Mouse (Mus musculus) spleen, postnatal 10 days (tissue): Measurements from ENCODE around the gene Gpa33.
"Not testable (repeated sequence)": the region's sequence is repeated elsewhere in the genome, so short reads cannot be mapped to it uniquely, and the experiment has no call there.

ENCODE experiments used
- DNase-seq, 2 experiments: peaks; one replicate each; pipeline ENCODE4 v3.0.0; 2021 to 2022; ENCODE audit warnings: low spot score in 2 of 2

Gpa33 gene

GRCm38 (mm10) chr1:166135091-166135740 lies 5.2 kb downstream of the Gpa33 start:
- DNase-seq = no peak

GRCm38 (mm10) chr1:166137244-166137938 lies 7.4 kb downstream of the Gpa33 start:
- no peak for DNase-seq

GRCm38 (mm10) chr1:166138136-166138535 lies 8.1 kb downstream of the Gpa33 start:
- no peak for DNase-seq

- no peak for DNase-seq
Observed at GRCm38 (mm10) chr1:166139113-166139512, 9.1 kb downstream of the Gpa33 start.

GRCm38 (mm10) chr1:166139620-166140184 lies 9.7 kb downstream of the Gpa33 start:
- DNase-seq = no peak

- not testable (repeated sequence) for DNase-seq
Observed at GRCm38 (mm10) chr1:166141868-166142267, 11.8 kb downstream of the Gpa33 start.

GRCm38 (mm10) chr1:166142369-166142768 lies 12.3 kb downstream of the Gpa33 start:
- no peak for DNase-seq

- no peak for DNase-seq
Observed at GRCm38 (mm10) chr1:166146626-166147025, 16.6 kb downstream of the Gpa33 start.

- DNase-seq = no peak
Observed at GRCm38 (mm10) chr1:166147657-166148056, 17.6 kb downstream of the Gpa33 start.

- DNase-seq = no peak
Observed at GRCm38 (mm10) chr1:166149441-166149840, 19.4 kb downstream of the Gpa33 start.

- DNase-seq = no peak
Observed at GRCm38 (mm10) chr1:166150035-166150434, 20.0 kb downstream of the Gpa33 start.

GRCm38 (mm10) chr1:166151341-166151740 lies 21.3 kb downstream of the Gpa33 start:
- no peak for DNase-seq

- DNase-seq = no peak
Observed at GRCm38 (mm10) chr1:166152034-166152433, 22.0 kb downstream of the Gpa33 start.

- peak; percentile 83 to 92 for DNase-seq
Observed at GRCm38 (mm10) chr1:166153351-166154120, 23.5 kb downstream of the Gpa33 start.

GRCm38 (mm10) chr1:166154162-166155112 lies 24.4 kb downstream of the Gpa33 start:
- peak; percentile 71 to 85 for DNase-seq

- DNase-seq = no peak
Observed at GRCm38 (mm10) chr1:166155113-166155494, 25.1 kb downstream of the Gpa33 start.

- DNase-seq = no peak
Observed at GRCm38 (mm10) chr1:166157712-166158111, 27.7 kb downstream of the Gpa33 start.

- no peak for DNase-seq
Observed at GRCm38 (mm10) chr1:166158664-166159063, 28.6 kb downstream of the Gpa33 start.

GRCm38 (mm10) chr1:166160111-166160510 lies 30.1 kb downstream of the Gpa33 start:
- no peak for DNase-seq

GRCm38 (mm10) chr1:166160569-166161445 lies 30.8 kb downstream of the Gpa33 start:
- DNase-seq = peak; percentile 32 to 72
